Mouse (Mus musculus) brain, adult 2 months (tissue): ENCODE data around the gene Nup160.

Source experiments
- DNase-seq: peaks from one replicate; pipeline ENCODE4 v3.0.0; 2011; ENCODE audit warnings: low read depth, low spot score

The Nup160 gene

DNA sequence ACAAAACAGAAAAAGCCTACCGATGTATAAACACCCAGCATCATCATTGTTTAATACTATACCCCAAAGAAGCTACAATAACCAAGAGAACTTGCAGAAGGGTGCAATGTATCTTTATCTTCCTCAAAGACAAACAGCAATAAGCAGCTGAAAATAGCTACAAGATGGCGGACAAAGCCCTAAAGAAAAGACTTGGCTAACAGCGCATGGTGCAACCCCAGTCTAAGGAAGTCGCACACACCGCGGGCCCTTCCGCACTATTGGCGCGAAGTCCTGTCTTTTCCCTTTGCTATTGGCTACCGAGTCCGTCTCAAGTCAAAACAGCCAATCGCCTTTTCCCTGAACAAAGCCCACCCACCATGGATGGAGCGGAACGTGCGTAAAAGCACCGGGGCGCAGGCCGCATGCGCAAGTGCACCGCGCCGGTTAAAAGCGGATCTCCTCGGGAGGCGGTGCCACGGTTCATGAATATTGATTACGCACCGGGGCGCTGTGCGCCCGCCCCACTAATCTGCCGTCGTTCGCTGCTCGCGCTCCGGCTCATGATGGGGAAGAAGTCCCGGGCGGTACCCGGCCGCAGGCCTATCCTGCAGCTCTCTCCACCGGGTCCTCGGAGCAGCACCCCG lies 68.2 kb downstream of the Nup160 start, which contains the start of gene Fnbp4:
Fnbp4 (plus strand) TSS at position 318 of the 626 bp plus-strand sequence.
- DNase-seq = peak; percentile 100

DNA sequence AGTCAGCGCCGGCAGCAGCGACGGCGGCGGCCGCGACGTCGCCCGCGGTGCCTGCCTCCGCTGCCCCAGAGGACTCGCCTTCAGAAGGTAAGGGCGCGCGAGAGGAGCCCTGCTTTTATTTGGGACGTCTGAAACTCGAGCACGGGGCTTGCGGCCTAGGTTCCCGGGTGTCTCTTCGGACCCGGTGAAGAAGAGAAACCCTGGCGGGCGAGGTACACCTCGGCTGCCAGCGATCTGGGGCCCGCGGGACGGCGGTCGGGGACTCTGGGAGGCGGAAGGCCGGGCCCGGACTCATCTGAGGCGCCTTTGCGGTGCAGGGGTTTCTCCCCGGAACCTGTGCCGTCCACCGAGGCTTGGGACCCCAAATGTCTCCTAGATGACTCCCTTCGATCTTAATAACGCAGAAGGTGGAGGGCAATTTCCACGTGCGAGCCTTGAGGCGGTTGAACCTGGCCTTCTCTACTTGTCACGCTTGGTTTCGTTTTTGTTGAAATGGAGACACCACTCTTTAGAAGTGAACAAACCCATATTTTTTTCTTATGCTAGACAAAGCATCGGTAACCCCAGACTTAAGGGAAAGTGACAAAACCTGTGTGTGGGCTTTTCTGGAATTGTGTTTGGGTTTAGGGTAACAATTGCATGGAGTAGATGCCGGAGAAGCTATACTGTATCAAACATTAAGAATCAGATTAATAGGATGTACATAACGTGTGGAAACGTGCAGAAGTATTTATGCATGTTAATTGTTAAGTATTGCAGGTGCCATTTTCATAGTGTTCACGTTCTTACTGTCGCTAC lies 68.9 kb downstream of the Nup160 start:
- DNase-seq = peak; percentile 56

DNA sequence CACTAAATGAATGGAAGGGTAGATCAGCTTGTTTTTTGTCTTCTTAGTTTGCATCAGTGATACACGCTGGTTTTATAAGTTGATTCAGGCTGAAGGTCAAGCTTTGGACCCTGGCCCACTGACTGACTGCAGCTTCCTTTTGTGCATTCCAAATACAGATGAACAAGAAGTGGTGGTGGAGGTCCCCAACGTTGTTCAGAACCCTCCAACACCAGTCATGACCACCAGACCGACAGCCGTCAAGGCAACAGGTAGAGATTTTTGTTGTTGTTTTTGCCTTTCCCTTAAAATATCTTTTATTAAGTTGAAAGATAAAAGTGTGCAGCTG lies 69.5 kb downstream of the Nup160 start:
- DNase-seq = no peak

DNA sequence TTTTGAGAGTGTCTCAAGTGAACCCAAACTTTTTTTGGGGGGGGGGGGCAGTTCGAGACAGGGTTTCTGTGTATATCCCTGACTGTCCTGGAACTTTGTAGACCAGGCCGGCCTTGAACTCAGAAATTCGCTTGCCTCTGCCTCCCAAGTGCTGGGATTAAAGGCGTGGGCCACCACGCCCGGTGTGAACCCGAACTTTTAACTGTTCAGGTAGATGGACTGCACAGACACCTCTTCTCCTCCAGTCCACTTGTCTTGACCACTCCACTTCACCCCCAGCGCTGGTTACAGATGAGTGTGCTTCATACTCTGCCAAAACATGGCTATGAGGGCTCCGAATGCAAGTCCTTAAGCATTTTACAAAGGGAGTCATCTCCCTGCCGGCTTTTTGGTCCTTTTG lies 70.1 kb downstream of the Nup160 start:
- DNase-seq = no peak

DNA sequence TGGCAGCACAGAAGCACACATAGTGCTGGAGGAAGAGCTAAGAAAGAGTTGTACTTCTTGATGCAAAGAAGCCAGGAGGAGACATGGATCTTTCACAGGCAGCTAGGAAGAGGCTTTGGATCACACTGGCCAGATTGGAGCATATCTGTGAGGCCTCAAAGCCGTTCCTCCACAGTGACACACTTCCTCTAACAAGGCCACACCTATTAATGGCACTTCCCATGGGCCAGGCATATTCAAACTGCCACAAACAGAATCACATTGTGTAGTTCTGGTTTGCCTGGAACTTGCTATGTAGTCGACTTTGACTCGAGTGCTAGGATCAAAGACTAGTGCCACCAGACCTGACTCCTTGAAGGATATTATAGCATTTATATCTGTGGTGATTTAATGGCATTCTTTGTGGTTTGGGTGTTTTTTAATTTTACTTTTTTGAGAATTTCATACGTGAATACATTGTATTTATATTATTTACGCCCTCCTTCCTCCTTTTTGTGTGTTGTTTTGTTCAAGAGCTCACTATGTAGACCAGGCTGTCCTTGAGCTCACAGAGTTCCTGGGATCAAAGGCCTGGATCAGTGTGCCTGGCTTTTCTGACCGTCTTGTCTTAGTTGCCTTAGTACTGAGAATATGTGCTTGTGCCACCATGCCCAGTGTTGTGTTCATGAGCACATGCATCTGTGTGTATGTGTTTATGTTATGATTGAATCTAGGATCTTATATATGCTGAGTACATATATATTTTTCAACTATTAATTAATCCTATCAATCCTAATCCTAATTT lies 72.9 kb downstream of the Nup160 start:
- DNase-seq = no peak

DNA sequence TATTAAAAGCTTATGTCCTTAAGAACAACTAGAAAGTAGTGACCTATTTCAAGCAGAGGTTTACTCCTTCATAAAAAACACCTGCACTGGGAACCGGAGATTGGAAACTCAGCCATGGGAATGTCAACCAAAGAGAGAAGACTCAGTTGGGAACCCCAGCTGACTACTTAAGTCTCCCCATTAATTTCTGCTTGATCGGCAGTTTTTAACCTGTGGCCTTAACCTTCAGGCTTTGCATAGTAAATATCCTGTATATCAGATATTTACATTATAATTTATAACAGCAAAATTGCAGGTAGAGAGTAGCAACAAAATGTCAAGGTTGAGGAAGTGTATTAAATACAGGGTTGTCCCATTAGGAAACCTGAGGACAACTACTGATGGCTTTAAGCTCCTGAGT lies 76.5 kb downstream of the Nup160 start:
- DNase-seq = no peak

DNA sequence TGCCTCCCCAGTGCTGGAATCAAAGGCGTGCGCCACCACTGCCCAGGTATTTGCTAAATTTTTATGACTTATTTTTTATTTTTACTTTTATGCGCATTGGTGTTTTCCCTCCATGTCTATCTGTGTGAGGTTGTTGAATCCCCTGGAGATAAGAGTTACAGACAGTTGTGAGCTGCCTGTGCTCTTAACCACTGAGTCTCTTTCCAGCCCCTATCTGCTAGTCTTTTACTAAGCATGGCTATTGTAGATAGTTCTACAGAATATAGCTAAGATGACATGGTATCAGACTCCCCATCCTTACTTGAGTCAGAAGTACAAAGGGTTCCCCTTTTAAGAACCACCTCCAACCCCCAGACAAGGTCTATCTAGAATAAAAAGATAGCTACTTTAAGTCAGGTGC lies 77.2 kb downstream of the Nup160 start:
- no peak for DNase-seq

DNA sequence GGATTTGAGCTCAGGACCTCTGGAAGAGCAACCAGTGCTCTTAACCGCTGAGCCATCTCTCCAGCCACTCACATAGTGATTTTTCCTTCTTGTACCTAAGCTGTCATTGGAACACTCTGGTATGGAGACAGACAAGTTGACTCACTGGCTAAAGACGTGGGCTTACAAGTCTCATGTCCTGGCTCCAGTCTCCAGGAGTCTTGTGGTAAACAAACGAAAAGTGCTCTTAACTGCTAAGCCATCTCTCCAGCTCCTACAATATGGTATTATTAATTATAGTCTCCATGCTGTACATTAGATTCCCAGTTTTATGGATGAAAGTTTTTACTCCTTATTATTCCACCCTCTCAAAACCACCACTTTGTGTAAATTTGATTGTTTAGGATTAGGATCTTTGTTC lies 88.1 kb downstream of the Nup160 start:
- DNase-seq = no peak

DNA sequence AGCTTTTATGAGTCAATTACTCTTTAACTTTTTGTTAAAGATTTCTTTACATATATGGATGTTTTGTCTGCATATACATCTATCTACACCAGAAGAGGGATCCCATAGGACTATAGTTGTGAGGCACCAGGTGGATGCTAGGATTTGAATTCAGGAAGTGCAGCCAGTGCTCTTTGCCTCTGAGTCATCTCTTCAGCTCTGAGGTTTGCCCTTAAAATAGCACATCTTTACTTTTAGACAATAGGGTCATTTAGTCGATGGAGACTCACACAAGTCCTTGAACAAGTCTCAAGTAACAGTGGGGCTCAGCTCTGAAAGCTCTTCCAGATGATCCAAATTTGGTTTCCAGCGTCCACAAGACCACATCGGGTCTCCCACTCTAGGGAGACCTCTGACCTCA lies 104.3 kb downstream of the Nup160 start:
- peak; percentile 34 for DNase-seq

DNA sequence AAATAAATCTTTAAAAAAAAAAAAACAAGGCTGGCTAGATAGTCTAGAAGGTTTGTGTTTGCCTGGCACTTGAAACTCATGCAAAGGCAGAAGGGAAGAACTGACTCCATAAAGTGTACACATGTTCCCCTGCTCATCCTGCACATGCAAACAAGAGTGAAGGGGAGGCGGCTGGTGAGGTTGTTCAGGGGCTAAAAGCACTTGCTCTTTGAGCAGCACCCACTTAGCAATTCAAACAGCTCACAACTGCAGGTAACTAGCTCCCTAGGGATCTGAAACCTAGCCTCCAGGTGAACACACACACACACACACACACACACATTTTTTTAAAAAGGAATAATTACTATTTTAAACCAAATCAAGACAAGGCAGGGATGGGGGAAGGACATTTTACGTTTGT lies 104.9 kb downstream of the Nup160 start:
- no peak for DNase-seq

DNA sequence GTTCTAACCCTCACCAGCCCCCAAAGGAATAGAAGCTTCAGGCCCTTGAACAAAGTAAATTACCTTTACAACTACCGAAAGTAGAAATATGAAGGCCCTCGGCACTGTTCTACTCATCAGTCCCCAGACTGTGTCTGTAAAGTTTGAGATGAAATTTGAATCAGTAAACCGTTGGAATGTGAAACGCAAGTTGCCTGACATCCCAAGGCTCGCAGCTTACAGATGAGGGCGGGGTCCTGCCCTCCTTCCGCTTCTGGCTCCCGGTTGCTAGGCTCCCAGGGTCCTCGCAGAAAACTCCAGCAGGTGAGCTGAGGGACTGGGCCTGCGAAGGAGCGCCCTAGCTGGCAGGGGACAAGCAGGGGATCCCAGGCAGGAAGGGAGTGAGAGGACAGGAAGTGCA lies 105.4 kb downstream of the Nup160 start, which contains the start of gene Agbl2:
Agbl2 (plus strand) TSS at position 270 of the 400 bp plus-strand sequence.
- peak; percentile 23 for DNase-seq

DNA sequence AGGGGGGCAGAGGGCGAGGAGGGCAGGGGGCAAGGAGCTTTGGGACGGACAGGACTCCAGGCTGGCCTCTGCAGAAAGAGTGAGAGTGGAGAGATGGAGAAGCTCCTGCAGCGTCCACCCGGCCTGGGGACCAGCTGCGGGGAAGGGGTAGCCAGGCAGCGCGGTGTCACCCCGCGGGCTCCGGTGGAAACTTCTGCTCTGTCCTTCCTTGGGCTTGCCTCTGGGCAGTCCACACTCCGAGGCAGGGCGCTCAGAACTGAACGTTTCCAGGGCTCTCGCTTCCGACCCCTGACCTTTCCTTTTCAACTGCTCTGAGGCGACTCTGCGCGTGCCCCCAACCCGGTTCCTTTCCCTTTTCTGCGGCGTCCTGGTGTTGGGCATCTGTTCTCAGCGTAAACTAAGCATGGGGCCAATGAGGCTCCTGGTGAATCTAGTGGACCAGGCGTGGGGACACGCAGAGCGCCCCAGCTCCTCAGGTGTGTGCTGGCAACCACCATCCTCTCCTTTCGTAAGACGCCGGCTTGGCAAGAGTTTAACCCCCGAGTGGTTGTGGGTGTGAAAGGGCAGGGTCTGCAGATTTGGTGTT lies 106.0 kb downstream of the Nup160 start:
- DNase-seq = peak; percentile 29
